In genomic region chr8:127820741-127821170, GRCm38 (mm10) we compare ENCODE assay signal across 16 mouse cellular contexts.
DNase-seq lines count a peak whose midpoint lies in the region; ATAC-seq and TF ChIP-seq lines count a peak whose summit lies in the region.
"Had no signal": no experiment of that assay in that cellular context is flagged by ENCODE, and none has a peak within 500 bp of the region (broad histone marks: within the 10 kb centered on the region; RNA-seq: fewer than 3 reads in every experiment).

No protein-coding gene starts in this region.

- H3K27me3 ChIP-seq in kidney, embryonic 14.5 days (ENCODE audit: control insufficient read depth, insufficient read depth, low read length) = no peaks in the 10 kb centered on the region
- no peaks in the 10 kb centered on the region for H3K27me3 ChIP-seq in liver, embryonic 11.5 days (replicated peaks; ENCODE audit: control insufficient read depth, insufficient read depth, low read length)
- H3K27me3 ChIP-seq: midbrain, embryonic 12.5 days had no signal

- no peak overlapping the region for H3K4me2 ChIP-seq in kidney, embryonic 14.5 days (replicated peaks; ENCODE audit: low read depth, low read length)
- no peak overlapping the region for H3K4me2 ChIP-seq in liver, embryonic 11.5 days
- H3K4me2 ChIP-seq: midbrain, embryonic 12.5 days had no signal

- H3K9me3 ChIP-seq in kidney, embryonic 14.5 days (ENCODE audit: control insufficient read depth, low read length) = no peaks in the 10 kb centered on the region
- H3K9me3 ChIP-seq in liver, embryonic 11.5 days (ENCODE audit: control insufficient read depth, low read length) = no peaks in the 10 kb centered on the region
- H3K9me3 ChIP-seq: midbrain, embryonic 12.5 days had no signal

- H3K27ac ChIP-seq in kidney, embryonic 14.5 days (ENCODE audit: low read depth, low read length) = peak overlapping the region; percentile 13; the same call in 1 of the 2 replicates
- no peak overlapping the region for H3K27ac ChIP-seq in liver, embryonic 11.5 days (ENCODE audit: low read depth, low read length)
- H3K27ac ChIP-seq: hindbrain, postnatal 0 days; kidney, postnatal 0 days; midbrain, embryonic 12.5 days had no signal

- no peak for DNase-seq in kidney, postnatal 25 days
- DNase-seq in NIH3T3 (ENCODE audit: low read depth) = peak; percentile 57
- DNase-seq in brain, embryonic 14.5 days (ENCODE audit: low read depth) = peak; percentile 13
- peak; percentile 21 for DNase-seq in heart, postnatal 25 days (ENCODE audit: low spot score)
- DNase-seq in liver, embryonic 11.5 days (ENCODE audit: low spot score) = no peak
- DNase-seq: cerebellum, adult 11-12 months; lung, postnatal 36 days; right cerebral cortex, postnatal 14 days; thymus, postnatal 4 days had no signal

- no peaks in the 10 kb centered on the region for H3K36me3 ChIP-seq in kidney, embryonic 14.5 days (ENCODE audit: control insufficient read depth, insufficient read depth, low read length)
- H3K36me3 ChIP-seq in liver, embryonic 11.5 days (ENCODE audit: control insufficient read depth, insufficient read depth, low read length) = no peaks in the 10 kb centered on the region
- H3K36me3 ChIP-seq: midbrain, embryonic 12.5 days had no signal

- intact Hi-C loops in heart, postnatal 25 days (cut with DNase I) = no loop called here

- WGBS in kidney, embryonic 14.5 days = 27% methylated on average over 1 of the region's 1 CpGs
- 84% methylated on average over 1 of the region's 1 CpGs for WGBS in liver, embryonic 11.5 days

- ATAC-seq in kidney, embryonic 14.5 days (ENCODE audit: low FRiP score, low TSS enrichment) = no peak
- ATAC-seq in erythroid progenitor cell, adult 5-6 weeks (replicated peaks; ENCODE audit: low FRiP score, poor library complexity, severe bottlenecking) = no peak
- no peak for ATAC-seq in liver, embryonic 11.5 days (replicated peaks; ENCODE audit: low FRiP score)
- ATAC-seq in inflammation-experienced regulatory T-cells, adult 6 months = no peak
- ATAC-seq: forebrain, embryonic 14.5 days; hindbrain, postnatal 0 days had no signal

- no peak overlapping the region for H3K4me3 ChIP-seq in kidney, embryonic 14.5 days (ENCODE audit: low read length)
- no peak overlapping the region for H3K4me3 ChIP-seq in liver, embryonic 11.5 days (ENCODE audit: low read depth, low read length)
- H3K4me3 ChIP-seq: midbrain, embryonic 12.5 days had no signal

- no peak for TF ChIP-seq CTCF in brain, embryonic 14.5 days (IDR thresholded peaks at IDR 0.05; ENCODE audit: borderline replicate concordance, extremely low read depth, insufficient read depth, insufficient read length)

- H3K9ac ChIP-seq in kidney, embryonic 14.5 days (ENCODE audit: low read depth, low read length) = no peak overlapping the region
- no peak overlapping the region for H3K9ac ChIP-seq in liver, embryonic 11.5 days (ENCODE audit: low read depth, low read length)
- H3K9ac ChIP-seq: midbrain, embryonic 12.5 days had no signal

- no peaks in the 10 kb centered on the region; the same call in 1 of the 2 replicates for H3K4me1 ChIP-seq in kidney, embryonic 14.5 days (ENCODE audit: control insufficient read depth, insufficient read depth, low read length)
- H3K4me1 ChIP-seq in liver, embryonic 11.5 days (replicated peaks; ENCODE audit: control insufficient read depth, insufficient read depth, low read length) = no peaks in the 10 kb centered on the region
- H3K4me1 ChIP-seq: midbrain, embryonic 12.5 days had no signal

- TF ChIP-seq POLR2A in brain, embryonic 14.5 days (IDR thresholded peaks at IDR 0.05; ENCODE audit: borderline replicate concordance, extremely low read depth, insufficient read depth, insufficient read length, poor library complexity, severe bottlenecking) = no peak

Comparison
In these comparisons a context has a peak if more than half of its experiments do, and no peak if none do; other contexts are left out.
1. DNase-seq: peak in NIH3T3 (single experiment), brain, embryonic 14.5 days (single experiment) and heart, postnatal 25 days (single experiment); none in kidney, postnatal 25 days (0 of 2) and liver, embryonic 11.5 days (single experiment).